Mouse (Mus musculus) erythroblast, embryonic 14.5 days (primary cell): Measurements from ENCODE around the gene Sec61b.

Experiments used
- GATA1 ChIP-seq: IDR thresholded peaks from 2 replicates; pipeline ENCODE4 v1.6.1; 2012; ENCODE audit warnings: low read length, inconsistent platforms, mixed read lengths
- TAL1 ChIP-seq: IDR thresholded peaks from 3 replicates; pipeline ENCODE4 v1.6.1; 2012; ENCODE audit warnings: low read length, inconsistent platforms, mixed read lengths

DNA sequence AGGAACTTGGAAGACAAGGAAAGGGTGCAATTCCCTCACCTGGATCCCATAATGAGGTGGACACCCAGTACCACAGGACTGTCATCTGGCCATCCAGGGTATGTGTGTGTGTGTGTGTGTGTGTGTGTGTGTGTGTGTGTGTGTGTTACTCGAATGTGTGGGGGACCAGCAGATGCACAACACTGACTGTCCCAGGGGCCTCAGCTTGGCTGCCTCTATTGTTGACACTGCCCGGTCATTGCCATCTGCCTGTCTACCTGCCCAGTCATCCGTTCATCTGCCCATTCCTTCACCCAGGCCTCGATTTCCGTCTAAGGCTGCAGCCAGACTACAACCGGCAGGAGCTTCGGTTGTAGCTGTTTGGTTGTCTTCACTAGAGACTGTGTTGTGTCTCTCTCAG, 41.7 kb upstream of the Sec61b start:
- TF ChIP-seq TAL1 = no peak
- no peak for TF ChIP-seq GATA1
